Mouse (Mus musculus) gastrocnemius, postnatal 4 days (tissue): ENCODE measurements around the gene Cdh13. TPM values are rescaled to one million over a fixed set of nuclear protein-coding genes. Genes with fewer than 3 reads are reported as not detected.

Experiments
- DNase-seq, 2 experiments: peaks; one replicate each; pipeline ENCODE4 v3.0.0; 2021 to 2022; ENCODE audit warnings: low spot score in 2 of 2, mixed read lengths in 2 of 2
- total RNA-seq, 2 experiments: library from RNA; stranded (reverse); gene quantifications; 2 replicates each; pipeline ENCODE4 v1.2.3; 2021

Gene Cdh13
- total RNA-seq, 2 experiments from 2014 or later, result 136 to 141 TPM

- DNase-seq, result no peak
Observed at GRCm38 (mm10) chr8:119034037-119034436, 750.5 kb downstream of the Cdh13 start.

- DNase-seq, result peak in 1 of 2 experiments; percentile 25
Observed at GRCm38 (mm10) chr8:119035126-119035525, 751.6 kb downstream of the Cdh13 start.

GRCm38 (mm10) chr8:119037571-119037970 is 754.0 kb downstream of the Cdh13 start:
- no peak for DNase-seq

GRCm38 (mm10) chr8:119039358-119039757 is 755.8 kb downstream of the Cdh13 start:
- no peak for DNase-seq

- no peak for DNase-seq
Observed at GRCm38 (mm10) chr8:119057876-119058275, 774.3 kb downstream of the Cdh13 start.

- DNase-seq, result no peak
Observed at GRCm38 (mm10) chr8:119061671-119062070, 778.1 kb downstream of the Cdh13 start.

DNA sequence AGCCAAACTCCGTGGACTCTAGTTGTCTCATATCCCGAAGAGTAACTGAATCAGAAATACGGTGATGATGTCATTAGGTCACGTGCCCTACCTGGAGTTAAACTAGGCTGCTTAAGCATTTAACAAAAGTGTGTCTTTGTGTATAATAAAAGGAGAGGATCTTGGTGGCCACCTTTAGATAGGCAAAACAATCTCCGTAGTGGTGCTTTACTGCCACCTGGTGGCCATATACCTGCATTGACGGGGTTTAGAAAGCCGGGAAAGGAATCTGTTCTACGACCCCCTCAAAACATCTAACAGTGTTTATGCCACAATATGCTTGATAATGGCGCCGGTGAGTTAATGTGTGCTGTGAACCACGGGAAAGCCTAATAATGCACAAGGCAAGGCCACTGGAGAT is 781.0 kb downstream of the Cdh13 start:
- DNase-seq, result peak in 1 of 2 experiments; percentile 16

DNA sequence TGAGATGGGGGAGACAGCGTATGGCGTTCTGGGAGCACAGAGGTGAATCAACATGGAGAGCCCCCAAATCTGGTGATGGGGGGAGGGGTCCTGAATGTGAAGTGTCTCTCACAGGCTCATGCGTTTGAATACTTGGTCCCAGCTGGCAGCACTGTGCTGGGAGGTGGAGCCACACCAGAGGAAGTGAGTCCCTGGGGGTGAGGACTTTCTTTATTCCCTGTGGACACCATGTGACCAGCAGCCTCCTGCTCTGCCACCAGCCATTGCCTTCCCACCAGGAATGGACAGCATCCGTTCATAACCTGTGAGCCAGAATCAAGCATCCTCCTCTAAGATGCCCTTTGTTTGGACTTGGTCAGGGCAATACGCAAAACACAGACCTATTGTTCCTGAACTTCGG is 788.8 kb downstream of the Cdh13 start:
- DNase-seq, result no peak

- no peak for DNase-seq
Observed at GRCm38 (mm10) chr8:119085022-119085421, 801.5 kb downstream of the Cdh13 start.

DNA sequence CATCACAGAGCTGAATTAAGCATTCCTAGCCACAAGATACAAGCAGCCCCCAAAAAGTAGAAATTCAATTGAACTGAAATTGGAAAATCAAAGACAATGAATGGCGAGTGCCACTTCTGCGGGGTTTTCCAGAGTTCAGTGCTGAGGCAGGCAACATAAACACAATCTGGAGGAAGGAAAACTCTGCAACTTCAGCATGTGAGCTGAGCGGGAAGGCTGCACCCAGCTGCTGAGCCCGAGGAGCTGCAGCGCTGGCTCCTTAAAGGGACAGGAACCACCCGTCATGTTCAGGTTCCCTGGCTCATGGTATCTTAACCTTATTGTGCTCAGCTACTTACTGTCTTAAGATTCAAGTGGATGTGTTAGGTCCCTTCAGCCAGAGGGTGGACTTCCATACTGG is 814.7 kb downstream of the Cdh13 start:
- DNase-seq, result no peak

DNA sequence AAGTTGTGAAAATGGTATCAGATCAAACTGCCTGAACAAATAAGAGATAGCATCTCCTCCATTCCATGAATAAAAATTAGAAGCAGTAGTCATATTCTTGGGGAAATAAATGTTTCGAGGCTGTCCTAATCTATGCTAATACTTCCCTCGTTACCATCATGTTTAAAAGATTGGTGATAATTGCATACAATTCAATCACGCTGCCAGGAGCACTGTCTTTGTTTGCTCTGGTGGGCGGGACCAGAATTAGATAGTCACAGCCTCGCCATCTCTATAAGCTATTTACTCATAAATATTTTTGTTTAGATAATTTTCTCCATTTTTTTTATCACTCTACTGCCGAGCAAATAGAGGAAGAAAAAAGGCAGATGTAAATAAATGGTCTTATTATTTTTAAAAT is 819.3 kb downstream of the Cdh13 start:
- DNase-seq, result no peak

GRCm38 (mm10) chr8:119109655-119110054 is 826.1 kb downstream of the Cdh13 start:
- DNase-seq, result no peak

DNA sequence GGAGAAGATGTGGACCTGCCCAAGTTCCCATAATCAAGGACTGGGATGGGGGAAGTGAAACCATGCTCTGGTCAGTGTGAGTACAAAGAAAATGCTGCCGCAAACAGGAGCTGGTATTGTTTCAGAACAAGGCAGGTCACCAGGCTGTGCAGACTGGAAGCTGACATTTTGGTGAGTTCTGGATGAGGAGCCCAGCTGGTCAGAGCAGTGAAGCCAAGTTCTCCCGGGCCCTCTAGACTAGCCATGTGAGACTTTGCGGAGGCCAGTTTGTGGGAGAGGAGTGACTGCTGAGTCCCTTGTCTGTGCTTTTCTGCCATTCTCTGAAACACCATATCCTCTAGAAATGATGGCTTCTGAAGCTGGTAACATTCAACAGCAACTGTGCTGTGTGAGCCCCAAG is 829.3 kb downstream of the Cdh13 start:
- no peak for DNase-seq

DNA sequence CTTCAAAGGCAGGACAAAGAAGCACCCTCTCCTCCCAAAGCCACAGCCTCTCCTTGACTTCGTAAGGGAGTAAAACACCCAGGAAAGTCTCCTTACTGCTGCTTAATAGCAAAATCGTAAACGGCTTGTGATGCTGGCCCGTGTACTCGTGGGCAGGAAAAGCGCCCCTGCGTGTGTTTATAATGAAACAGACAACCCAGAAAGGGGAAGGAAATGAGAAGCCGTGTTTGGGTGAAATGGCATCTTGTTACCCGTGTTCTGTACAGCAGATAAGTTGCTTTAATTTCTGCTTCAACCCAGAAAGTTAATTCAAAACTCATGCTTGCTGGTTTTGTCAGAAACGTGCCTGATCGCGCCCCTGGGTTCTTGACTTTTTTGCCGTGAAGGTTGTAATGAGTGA is 837.7 kb downstream of the Cdh13 start:
- no peak for DNase-seq

DNA sequence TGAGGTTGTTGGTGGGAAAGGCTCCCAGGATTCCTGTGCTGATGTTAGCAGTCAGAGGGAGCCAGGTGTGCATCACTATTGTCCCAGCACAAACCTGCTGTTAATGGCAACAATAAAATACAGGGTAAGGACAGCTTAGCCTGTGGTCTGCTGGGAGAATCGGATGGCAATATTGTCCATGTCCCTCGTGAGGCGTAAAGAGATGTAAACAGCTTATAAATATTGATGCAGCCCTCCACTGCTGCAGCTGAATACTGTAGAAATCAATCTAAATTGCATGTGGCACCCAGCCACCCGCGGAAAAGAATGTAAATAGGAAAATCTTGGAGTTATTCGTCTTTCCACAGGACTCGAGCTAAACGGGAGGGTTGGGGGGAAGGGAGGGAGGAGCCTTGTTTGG is 844.3 kb downstream of the Cdh13 start:
- no peak for DNase-seq

DNA sequence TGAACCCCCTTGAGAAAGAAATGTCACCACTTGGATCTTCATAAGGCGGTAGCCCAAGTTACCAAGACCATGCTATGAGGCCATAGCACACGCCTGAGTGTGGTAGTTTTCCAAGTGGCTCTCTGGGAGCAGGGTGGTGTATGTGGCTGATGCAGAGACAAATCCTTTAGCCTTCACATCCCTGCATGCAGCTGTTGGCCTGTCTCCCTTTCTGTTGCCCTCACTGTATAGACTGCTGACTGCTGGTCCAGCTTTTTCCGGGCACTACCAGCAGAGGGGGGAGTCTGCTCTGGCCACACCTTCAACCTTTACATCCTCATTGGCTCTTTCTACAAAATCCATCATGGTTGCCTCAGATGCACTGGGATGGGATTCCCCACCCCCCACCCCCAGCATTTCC is 844.7 kb downstream of the Cdh13 start:
- DNase-seq, result no peak

DNA sequence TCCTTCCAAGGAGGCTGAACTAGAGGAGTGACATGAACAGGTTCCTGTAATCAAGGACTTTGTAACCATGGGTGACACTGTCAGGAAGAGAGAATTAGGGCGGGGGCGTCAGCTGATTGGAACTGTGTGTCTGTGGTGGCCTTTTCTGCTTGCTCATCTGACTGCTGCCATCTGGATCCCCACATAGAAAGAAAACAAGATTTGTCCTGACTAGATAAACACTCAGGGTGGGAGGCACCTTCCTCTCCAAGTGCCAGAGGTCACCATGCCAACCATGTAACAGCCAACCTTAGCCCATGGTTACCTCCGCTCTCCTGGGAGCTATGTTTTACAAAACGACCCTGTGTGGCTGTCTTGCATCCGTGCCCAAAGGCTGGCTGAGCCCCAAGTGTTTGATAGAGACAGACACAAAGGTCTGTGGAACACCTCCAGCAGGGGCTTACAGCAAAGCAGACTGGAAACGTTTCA is 873.0 kb downstream of the Cdh13 start:
- DNase-seq, result no peak

- no peak for DNase-seq
Observed at GRCm38 (mm10) chr8:119158628-119159027, 875.1 kb downstream of the Cdh13 start.

- no peak for DNase-seq
Observed at GRCm38 (mm10) chr8:119159794-119160193, 876.3 kb downstream of the Cdh13 start.

GRCm38 (mm10) chr8:119164076-119164475 is 880.5 kb downstream of the Cdh13 start:
- DNase-seq, result peak in 1 of 2 experiments; percentile 18

GRCm38 (mm10) chr8:119177226-119177935 is 893.8 kb downstream of the Cdh13 start:
- DNase-seq, result no peak

DNA sequence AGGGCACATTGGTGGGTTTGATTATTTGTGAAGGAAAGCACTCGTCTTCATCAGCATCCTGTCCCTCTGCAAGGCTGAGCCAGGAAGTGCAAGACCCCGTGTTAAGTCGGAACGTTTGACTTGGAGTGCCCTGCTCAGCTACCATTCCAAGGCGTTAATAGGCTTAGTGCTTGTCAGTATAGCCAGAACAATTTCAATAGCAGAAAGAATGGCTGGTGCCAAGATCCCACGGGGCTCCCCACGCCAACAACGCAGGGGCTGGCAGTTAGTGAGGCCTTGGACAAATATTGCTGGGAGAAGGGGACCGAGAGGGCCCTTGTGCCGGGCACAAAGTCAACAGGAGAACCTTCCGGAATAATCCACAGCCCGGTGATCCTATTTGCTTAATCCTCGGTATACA is 897.1 kb downstream of the Cdh13 start:
- no peak for DNase-seq

DNA sequence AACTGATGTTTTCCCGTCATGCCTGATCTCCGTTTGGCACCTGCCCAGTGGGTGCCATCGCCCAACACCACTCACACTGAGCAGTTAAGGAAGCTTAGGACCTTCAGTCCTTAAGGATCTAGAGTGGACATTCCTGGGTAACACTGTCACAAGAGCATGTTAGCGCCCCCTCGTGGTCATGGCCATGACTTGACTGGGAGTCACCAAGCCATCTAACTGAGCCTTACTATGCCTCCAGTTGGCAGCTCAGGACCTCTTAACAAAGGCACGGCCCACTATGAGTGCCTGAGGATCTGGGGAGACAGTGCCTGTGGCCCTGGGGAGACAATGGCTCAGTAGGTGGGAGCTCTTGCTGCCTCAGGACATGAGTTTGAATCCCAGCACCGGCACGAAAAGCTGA is 912.2 kb downstream of the Cdh13 start:
- DNase-seq, result peak in 1 of 2 experiments; percentile 20
